Mouse (Mus musculus) layer of hippocampus, postnatal 25 days (tissue): ENCODE results near the gene 2310011J03Rik. TPM values are rescaled to one million over a fixed set of nuclear protein-coding genes. Genes with fewer than 3 reads are reported as not detected.

ENCODE experiments used
- DNase-seq, 2 experiments: peaks; one replicate each; pipeline ENCODE4 v3.0.0; 2022; ENCODE audit warnings: mixed read lengths in 2 of 2, low spot score in 1 of 2; ENCODE audit errors: extremely low spot score in 1 of 2
- total RNA-seq, 2 experiments: library from RNA; stranded (reverse); gene quantifications; 2 replicates each; pipeline ENCODE4 v1.2.3; 2021

The 2310011J03Rik gene
- total RNA-seq, 2 experiments from 2014 or later: 20.7 to 26.3 TPM

- peak; percentile 72 to 73 for DNase-seq
Measured at GRCm38 (mm10) chr10:80295618-80296425, 24.5 kb downstream of the 2310011J03Rik start, which contains the start of gene Apc2. TSS of gene Apc2 (plus strand) at chr10:80295977.

DNA sequence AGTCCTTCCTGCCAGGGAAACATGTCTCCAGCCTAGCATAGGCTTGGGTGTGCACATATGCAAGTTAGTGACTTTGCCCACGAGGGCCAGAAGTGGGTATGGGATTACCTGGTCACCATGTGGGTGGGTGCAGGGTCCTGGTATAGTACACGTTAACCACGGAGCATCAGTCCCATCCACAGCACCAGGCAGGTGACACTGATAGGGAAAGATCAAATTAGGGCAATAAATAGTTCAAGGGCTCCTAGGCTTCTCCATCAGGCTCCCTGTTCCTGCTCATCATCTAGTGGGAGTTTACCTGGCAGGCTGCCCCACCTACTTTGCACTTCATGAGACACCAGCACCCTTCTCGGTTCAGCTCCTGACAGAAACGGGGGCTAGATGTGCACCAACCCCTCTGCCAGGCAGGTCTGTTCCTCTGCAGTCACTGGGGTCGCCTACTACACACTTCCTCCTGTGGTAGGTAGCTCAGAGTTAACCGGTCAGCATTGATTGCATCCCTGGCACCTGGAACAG is 25.5 kb downstream of the 2310011J03Rik start:
- DNase-seq: no peak

- no peak for DNase-seq
Measured at GRCm38 (mm10) chr10:80294311-80294710, 26.0 kb downstream of the 2310011J03Rik start.

DNA sequence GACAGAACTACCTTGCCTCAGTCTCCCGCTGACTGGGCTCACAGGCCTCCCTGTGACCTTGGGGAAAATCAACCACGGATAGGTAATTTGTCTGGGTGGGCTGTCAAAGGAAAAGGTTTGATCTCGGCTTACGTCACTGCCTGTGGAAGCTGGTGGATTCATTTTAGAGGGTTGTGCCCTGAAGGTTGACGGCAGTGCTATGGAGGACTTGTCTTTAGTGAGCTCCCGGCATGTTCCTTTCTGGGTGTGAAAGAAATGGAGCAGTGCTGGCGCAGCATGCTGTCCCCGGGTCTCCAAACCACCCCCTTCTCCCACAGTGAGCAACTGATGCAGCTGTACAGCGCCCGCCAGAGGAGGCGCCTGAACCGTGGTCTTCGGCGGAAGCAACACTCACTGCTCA is 27.0 kb downstream of the 2310011J03Rik start:
- DNase-seq: no peak

GRCm38 (mm10) chr10:80292251-80293146 is 27.8 kb downstream of the 2310011J03Rik start, which contains the start of gene Rps15:
TSS of gene Rps15 (plus strand) at chr10:80292453.
- peak; percentile 89 to 90 for DNase-seq

GRCm38 (mm10) chr10:80288657-80289056 is 31.7 kb downstream of the 2310011J03Rik start:
- no peak for DNase-seq

DNA sequence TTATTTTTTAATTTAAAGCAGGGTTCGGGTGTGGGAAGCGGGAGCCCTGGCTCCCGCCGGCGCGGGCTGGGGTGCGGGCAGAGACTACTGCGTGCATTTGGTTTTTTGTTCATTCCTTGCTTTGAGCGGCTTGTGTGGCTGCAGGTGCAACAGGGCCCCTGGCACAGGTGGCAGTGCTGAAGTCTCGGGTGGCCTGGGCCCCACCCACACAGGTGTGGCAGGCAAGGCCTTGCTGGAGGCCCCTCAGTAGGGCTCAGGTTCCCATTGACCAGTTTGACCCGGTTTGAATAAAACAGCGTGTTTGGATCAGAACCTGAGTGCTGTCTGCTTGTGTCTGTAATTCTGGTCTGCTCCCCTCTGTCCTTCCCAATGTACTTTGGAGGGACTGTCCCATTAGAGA is 32.2 kb downstream of the 2310011J03Rik start:
- DNase-seq: no peak

GRCm38 (mm10) chr10:80285222-80286070 is 34.9 kb downstream of the 2310011J03Rik start:
- DNase-seq: no peak

GRCm38 (mm10) chr10:80282481-80283441 is 37.6 kb downstream of the 2310011J03Rik start:
- no peak for DNase-seq

DNA sequence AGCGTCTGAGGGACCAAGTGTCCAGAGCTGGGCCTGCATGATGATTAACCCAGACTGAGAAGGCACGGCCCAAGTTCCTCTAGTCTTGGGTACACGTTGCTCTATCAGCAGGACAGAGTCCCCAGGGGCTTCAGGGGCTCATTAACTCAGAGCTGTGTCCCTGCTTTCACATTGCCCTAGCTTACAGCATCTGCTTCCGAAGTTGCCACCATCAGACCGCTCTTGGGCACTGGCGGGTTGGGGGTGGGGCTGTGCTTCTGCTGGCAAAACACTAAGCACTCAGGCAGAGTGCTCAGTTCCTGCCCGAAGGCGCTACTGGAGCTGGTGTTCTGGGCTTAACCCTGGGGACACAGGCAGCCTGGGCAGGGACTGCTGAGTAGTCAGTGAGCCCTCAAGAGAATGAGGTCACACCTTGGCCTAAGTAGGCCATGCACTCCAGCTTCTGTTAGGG is 38.4 kb downstream of the 2310011J03Rik start:
- no peak for DNase-seq

DNA sequence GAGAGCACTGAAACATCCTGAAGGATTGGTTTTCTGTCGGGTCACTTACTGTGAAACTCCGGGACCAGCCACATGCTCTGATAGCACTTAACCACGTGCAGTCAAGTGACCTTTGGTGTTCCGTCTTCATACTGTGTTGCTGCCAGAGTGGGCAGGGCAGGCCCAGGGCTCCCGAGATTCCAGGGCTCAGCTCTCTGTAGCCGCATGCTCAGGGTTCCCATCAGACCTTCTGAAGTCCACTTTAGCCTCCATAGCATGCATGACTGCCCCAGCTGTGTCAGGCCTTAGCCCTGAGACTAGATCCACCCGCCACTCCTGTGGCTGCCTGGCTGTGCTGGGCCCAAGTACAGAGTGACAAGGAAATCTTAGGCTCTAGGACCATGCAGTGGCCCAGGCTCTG is 39.0 kb downstream of the 2310011J03Rik start:
- DNase-seq: no peak

DNA sequence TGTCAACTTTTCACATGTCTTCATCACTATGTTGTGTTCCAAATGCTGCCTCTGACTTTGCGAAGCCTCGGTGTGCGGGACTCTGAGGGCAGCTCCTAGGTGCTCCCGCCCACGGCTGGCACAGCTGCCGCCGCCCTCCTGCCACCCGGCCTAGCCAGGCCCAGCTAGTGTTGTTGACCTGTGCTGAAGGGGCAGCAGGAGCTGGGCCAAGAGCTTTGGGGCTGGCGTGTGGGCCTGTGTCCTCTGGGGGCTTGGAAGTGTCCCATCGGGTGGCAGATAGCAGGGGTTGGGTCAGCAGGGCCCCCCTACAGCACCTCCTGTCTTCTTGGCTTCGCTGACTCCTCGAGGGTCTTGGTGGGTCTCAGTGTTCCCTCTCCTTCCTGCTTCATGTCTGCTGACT is 41.1 kb downstream of the 2310011J03Rik start:
- DNase-seq: no peak

DNA sequence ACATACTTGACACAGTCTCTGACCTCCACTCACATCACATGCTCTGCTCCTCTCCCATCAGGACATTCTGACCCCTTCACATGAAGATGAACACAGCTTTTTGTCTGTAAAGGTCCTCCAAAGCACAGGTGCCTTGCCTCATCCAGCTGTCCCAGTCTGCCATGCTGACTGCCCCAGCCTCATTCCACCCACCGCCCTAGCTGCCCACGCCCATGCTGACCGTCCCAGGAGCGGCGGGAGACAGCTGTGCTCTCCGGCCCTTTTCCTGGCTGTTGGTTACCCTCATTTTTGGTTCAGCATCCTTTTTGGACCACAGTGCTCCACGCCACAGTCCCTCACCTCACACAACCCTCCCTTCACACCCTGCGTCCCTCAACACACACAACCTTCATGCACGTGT is 41.9 kb downstream of the 2310011J03Rik start:
- DNase-seq: no peak

GRCm38 (mm10) chr10:80276238-80276637 is 44.1 kb downstream of the 2310011J03Rik start:
- DNase-seq: no peak

- no peak for DNase-seq
Measured at GRCm38 (mm10) chr10:80273847-80274246, 46.5 kb downstream of the 2310011J03Rik start.

GRCm38 (mm10) chr10:80271870-80272585 is 48.3 kb downstream of the 2310011J03Rik start:
- DNase-seq: no peak

- no peak for DNase-seq
Measured at GRCm38 (mm10) chr10:80271186-80271843, 49.0 kb downstream of the 2310011J03Rik start.

DNA sequence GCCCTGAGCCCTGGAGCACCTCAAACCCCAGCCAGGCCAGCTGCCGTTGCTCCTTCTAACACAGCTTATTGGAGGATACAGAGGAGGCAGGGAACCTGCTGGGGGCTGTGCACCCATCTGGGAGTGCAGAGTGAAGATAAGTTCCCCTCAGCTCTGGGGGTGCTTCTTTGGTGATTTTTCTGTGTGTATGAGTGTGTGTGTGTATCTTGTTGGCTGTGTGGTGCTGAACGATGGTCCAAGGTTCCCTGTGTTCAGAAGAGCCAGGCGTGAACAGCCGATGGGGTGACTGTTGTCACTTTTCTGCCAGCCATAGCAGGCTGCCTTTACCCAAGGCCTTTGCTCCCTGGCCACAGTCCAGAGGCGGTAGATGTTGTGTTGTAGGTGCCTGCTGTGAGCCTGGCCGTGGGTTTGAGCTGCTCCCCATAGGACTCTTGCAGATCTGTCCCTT is 49.6 kb downstream of the 2310011J03Rik start:
- DNase-seq: no peak
